Mouse (Mus musculus) neural tube, embryonic 14.5 days (tissue): Measurements from ENCODE around the gene Tcl1b2. TPM values are rescaled to one million over a fixed set of nuclear protein-coding genes. Genes with fewer than 3 reads are reported as not detected.
"Not testable (repeated sequence)": the region's sequence is repeated elsewhere in the genome, so short reads cannot be mapped to it uniquely, and the experiment has no call there.

Experiments
- ATAC-seq: fragments of 200-750 bp; cut with Nextera tagmentation; 2 replicates; pipeline ENCODE4 v1.8.0; 2017; ENCODE audit warnings: low read depth, mild to moderate bottlenecking, moderate TSS enrichment, moderate library complexity
- H3K27ac ChIP-seq: fragments of 300-500 bp; sonication (generic); 2 replicates; pipeline ENCODE4 v1.5.1; 2014; ENCODE audit warnings: low read depth, mild to moderate bottlenecking, control low read depth, low read length, moderate library complexity, mixed read lengths
- H3K27me3 ChIP-seq: fragments of 300-500 bp; sonication (generic); 2 replicates; pipeline ENCODE4 v1.6.1; 2014; ENCODE audit warnings: low read length; ENCODE audit not compliant: control insufficient read depth, insufficient read depth
- H3K36me3 ChIP-seq: fragments of 300-500 bp; sonication (generic); 2 replicates; pipeline ENCODE4 v1.6.1; 2014; ENCODE audit warnings: low read length, mixed read lengths; ENCODE audit not compliant: control insufficient read depth, insufficient read depth
- H3K4me1 ChIP-seq: fragments of 300-500 bp; sonication (generic); 2 replicates; pipeline ENCODE4 v1.6.1; 2014; ENCODE audit warnings: low read length; ENCODE audit not compliant: control insufficient read depth, insufficient read depth
- H3K4me2 ChIP-seq: fragments of 300-500 bp; sonication (generic); 2 replicates; pipeline ENCODE4 v1.6.1; 2014; ENCODE audit warnings: mild to moderate bottlenecking, low read depth, low read length, control low read depth
- H3K4me3 ChIP-seq: fragments of 300-500 bp; sonication (generic); 2 replicates; pipeline ENCODE4 v1.5.1; 2014; ENCODE audit warnings: low read depth, low read length, control low read depth, mixed read lengths
- H3K9ac ChIP-seq: fragments of 300-500 bp; sonication (generic); replicated peaks from 2 replicates; pipeline ENCODE4 v1.6.1; 2014; ENCODE audit warnings: low read depth, mild to moderate bottlenecking, control low read depth, low read length, mixed read lengths
- H3K9me3 ChIP-seq: fragments of 300-500 bp; sonication (generic); 2 replicates; pipeline ENCODE4 v1.6.1; 2016; ENCODE audit warnings: low read length; ENCODE audit not compliant: control insufficient read depth
- WGBS: fragments of 180-500 bp; shearing (Covaris S2); extraction: QIAGEN DNeasy Blood & Tissue Kit; methylation state at CpG from one replicate; pipeline ENCODE4 v1.1.7; 2014; 5-methylcytosine and 5-hydroxymethylcytosine counted together
- polyA plus RNA-seq: library from polyadenylated mRNA; unstranded; fragments of >200 nt; fragmentation: Nextera tagmentation; extraction: Ambion mirVana; gene quantifications from 2 replicates; pipeline ENCODE4 v1.2.1, GENCODE M21; 2014

The Tcl1b2 gene
- polyA plus RNA-seq, 1 experiment from 2014 or later: not detected

- not testable (repeated sequence) for H3K9ac ChIP-seq, ATAC-seq, H3K27ac ChIP-seq, H3K4me1 ChIP-seq, H3K27me3 ChIP-seq, H3K4me2 ChIP-seq, H3K36me3 ChIP-seq, H3K9me3 ChIP-seq, H3K4me3 ChIP-seq
- WGBS: 57% methylated on average over 2 of the region's 2 CpGs
Measured at GRCm38 (mm10) chr12:105188980-105189379, 43.2 kb downstream of the Tcl1b2 start.

- 92% methylated on average over 6 of the region's 6 CpGs for WGBS
- not testable (repeated sequence) for ATAC-seq, H3K9me3 ChIP-seq, H3K4me2 ChIP-seq, H3K4me1 ChIP-seq, H3K4me3 ChIP-seq, H3K9ac ChIP-seq, H3K27ac ChIP-seq, H3K27me3 ChIP-seq, H3K36me3 ChIP-seq
Measured at GRCm38 (mm10) chr12:105190743-105191142, 44.9 kb downstream of the Tcl1b2 start, which contains the start of gene Tcl1b3. Gene Tcl1b3, plus strand, starts transcription at chr12:105191043.

- H3K9me3 ChIP-seq, H3K27ac ChIP-seq, H3K9ac ChIP-seq, H3K4me2 ChIP-seq, ATAC-seq, H3K36me3 ChIP-seq, H3K4me3 ChIP-seq, H3K4me1 ChIP-seq, H3K27me3 ChIP-seq: not testable (repeated sequence)
- 23% methylated on average over 7 of the region's 7 CpGs for WGBS
Measured at GRCm38 (mm10) chr12:105199684-105200497, 54.1 kb downstream of the Tcl1b2 start.

GRCm38 (mm10) chr12:105201657-105202056 is 55.8 kb downstream of the Tcl1b2 start, which contains the start of gene Tcl1b4:
Gene Tcl1b4, plus strand, starts transcription at chr12:105201957.
- not testable (repeated sequence) for H3K4me2 ChIP-seq, H3K4me1 ChIP-seq, H3K9ac ChIP-seq, H3K4me3 ChIP-seq, H3K9me3 ChIP-seq, H3K27me3 ChIP-seq, H3K36me3 ChIP-seq, ATAC-seq, H3K27ac ChIP-seq
- 81% methylated on average over 1 of the region's 1 CpGs for WGBS

Other genes starting within 250 kb of the Tcl1b2 start
- gene Syne3, start 136.2 kb upstream of the Tcl1b2 start, polyA plus RNA-seq: 0.23 and 0.26 TPM in 2 replicates
- 190 and 200 TPM in 2 replicates for gene Glrx5, start 113.3 kb upstream of the Tcl1b2 start, polyA plus RNA-seq
- not detected in 2 replicates for gene Tcl1b1, start 13.7 kb downstream of the Tcl1b2 start, polyA plus RNA-seq
- not detected in 2 replicates for gene Tcl1b5, start 30.3 kb downstream of the Tcl1b2 start, polyA plus RNA-seq
- gene Tcl1b3, start 45.0 kb downstream of the Tcl1b2 start, polyA plus RNA-seq: not detected in 2 replicates
- not detected in 2 replicates for gene Tcl1b4, start 55.9 kb downstream of the Tcl1b2 start, polyA plus RNA-seq
- not detected in 2 replicates for gene Tcl1, start 76.8 kb downstream of the Tcl1b2 start, polyA plus RNA-seq
- 19.7 and 29.9 TPM in 2 replicates for gene Tunar, start 187.9 kb downstream of the Tcl1b2 start, polyA plus RNA-seq